Mouse (Mus musculus): ENCODE measurements around the gene Gal3st1. TPM values are rescaled to one million over a fixed set of nuclear protein-coding genes. Genes with fewer than 3 reads are reported as not detected.
"Not testable (repeated sequence)": the region's sequence is repeated elsewhere in the genome, so short reads cannot be mapped to it uniquely, and the experiment has no call there.

Gene Gal3st1
- polyA plus RNA-seq, 1 experiment from 2014 or later, result 5.5 TPM

- Histone ChIP-seq H3K36me3 (replicated peaks) (no peaks in the 10 kb centered on the region), H3K27ac (no peak overlapping the region), H3K4me1 (no peaks in the 10 kb centered on the region), H3K9ac (no peak overlapping the region), H3K9me3 (no peaks in the 10 kb centered on the region), H3K4me3 (no peak overlapping the region), H3K4me2 (no peak overlapping the region), H3K27me3 (replicated peaks) (no peaks in the 10 kb centered on the region)
- no peak for ATAC-seq (replicated peaks)
- 37% methylated on average over 3 of the region's 3 CpGs for WGBS
Observed at GRCm38 (mm10) chr11:3989748-3990147, 6.3 kb downstream of the Gal3st1 start.

- H3K9ac ChIP-seq, result no peak overlapping the region
- H3K4me3 ChIP-seq, result no peak overlapping the region
- ATAC-seq (replicated peaks), result no peak
- peaks cover 4% of the 10 kb centered on the region; the same call in 1 of the 2 replicates for H3K4me1 ChIP-seq
- H3K27ac ChIP-seq, result no peak overlapping the region
- H3K9me3 ChIP-seq, result no peaks in the 10 kb centered on the region
- WGBS, result 78% methylated on average over 6 of the region's 6 CpGs
- peaks cover 23% of the 10 kb centered on the region for H3K27me3 ChIP-seq (replicated peaks)
- no peaks in the 10 kb centered on the region for H3K36me3 ChIP-seq (replicated peaks)
- H3K4me2 ChIP-seq, result no peak overlapping the region
Observed at GRCm38 (mm10) chr11:3993132-3993531, 9.7 kb downstream of the Gal3st1 start.

GRCm38 (mm10) chr11:3993914-3994313 is 10.5 kb downstream of the Gal3st1 start:
- 86% methylated on average over 6 of the region's 6 CpGs for WGBS
- Histone ChIP-seq H3K27ac (no peak overlapping the region), H3K9me3 (no peaks in the 10 kb centered on the region), H3K36me3 (replicated peaks) (no peaks in the 10 kb centered on the region), H3K9ac (no peak overlapping the region), H3K4me3 (no peak overlapping the region), H3K27me3 (replicated peaks) (peaks cover 31% of the 10 kb centered on the region), H3K4me1 (peaks cover 11% of the 10 kb centered on the region; the same call in 1 of the 2 replicates), H3K4me2 (no peak overlapping the region)
- ATAC-seq (replicated peaks), result no peak

- H3K4me1 ChIP-seq, result peaks cover 11% of the 10 kb centered on the region; the same call in 1 of the 2 replicates
- no peak overlapping the region for H3K4me2 ChIP-seq
- no peak overlapping the region for H3K9ac ChIP-seq
- no peak for ATAC-seq (replicated peaks)
- H3K27ac ChIP-seq, result no peak overlapping the region
- H3K27me3 ChIP-seq (replicated peaks), result peaks cover 44% of the 10 kb centered on the region
- no peak overlapping the region for H3K4me3 ChIP-seq
- H3K36me3 ChIP-seq (replicated peaks), result no peaks in the 10 kb centered on the region
- no peaks in the 10 kb centered on the region for H3K9me3 ChIP-seq
- 83% methylated on average over 5 of the region's 5 CpGs for WGBS
Observed at GRCm38 (mm10) chr11:3995511-3995910, 12.1 kb downstream of the Gal3st1 start.

- WGBS, result 91% methylated on average over 3 of the region's 3 CpGs
Observed at GRCm38 (mm10) chr11:3996840-3997239, 13.4 kb downstream of the Gal3st1 start.

GRCm38 (mm10) chr11:3997978-3998720 is 14.7 kb downstream of the Gal3st1 start:
- Histone ChIP-seq H3K4me3 (peak overlapping the region; percentile 20), H3K27ac (no peak overlapping the region), H3K9me3 (no peaks in the 10 kb centered on the region), H3K9ac (0 out of 2 replicates have a peak overlapping the region, but pooled peaks have one; percentile 9), H3K27me3 (replicated peaks) (peaks cover 53% of the 10 kb centered on the region), H3K4me1 (peaks cover 11% of the 10 kb centered on the region; the same call in 1 of the 2 replicates), H3K36me3 (replicated peaks) (no peaks in the 10 kb centered on the region), H3K4me2 (peak overlapping the region; percentile 39)
- ATAC-seq (replicated peaks), result no peak
- WGBS, result 8% methylated on average over 66 of the region's 66 CpGs

More at GRCm38 (mm10) chr11:3996840-3997239, 13.4 kb downstream of the Gal3st1 start:
- Histone ChIP-seq H3K4me1 (peaks cover 11% of the 10 kb centered on the region; the same call in 1 of the 2 replicates), H3K27me3 (replicated peaks) (peaks cover 53% of the 10 kb centered on the region), H3K27ac (no peak overlapping the region), H3K4me2 (no peak overlapping the region), H3K4me3 (no peak overlapping the region), H3K36me3 (replicated peaks) (no peaks in the 10 kb centered on the region), H3K9me3 (no peaks in the 10 kb centered on the region), H3K9ac (no peak overlapping the region)
- no peak for ATAC-seq (replicated peaks)

- 79% methylated on average over 5 of the region's 5 CpGs for WGBS
- no peak overlapping the region for H3K27ac ChIP-seq
- peaks cover 11% of the 10 kb centered on the region; the same call in 1 of the 2 replicates for H3K4me1 ChIP-seq
- H3K4me2 ChIP-seq, result no peak overlapping the region
- H3K9ac ChIP-seq, result no peak overlapping the region
- ATAC-seq (replicated peaks), result no peak
- peaks cover 53% of the 10 kb centered on the region for H3K27me3 ChIP-seq (replicated peaks)
- H3K9me3 ChIP-seq, result no peaks in the 10 kb centered on the region
- no peak overlapping the region for H3K4me3 ChIP-seq
- no peaks in the 10 kb centered on the region for H3K36me3 ChIP-seq (replicated peaks)
Observed at GRCm38 (mm10) chr11:3999547-3999946, 16.1 kb downstream of the Gal3st1 start.

GRCm38 (mm10) chr11:4001603-4002002 is 18.2 kb downstream of the Gal3st1 start:
- peaks cover 11% of the 10 kb centered on the region; the same call in 1 of the 2 replicates for H3K4me1 ChIP-seq
- no peak overlapping the region for H3K4me3 ChIP-seq
- H3K4me2 ChIP-seq, result no peak overlapping the region
- no peak overlapping the region for H3K27ac ChIP-seq
- H3K9me3 ChIP-seq, result no peaks in the 10 kb centered on the region
- H3K27me3 ChIP-seq (replicated peaks), result peaks cover 45% of the 10 kb centered on the region
- no peaks in the 10 kb centered on the region for H3K36me3 ChIP-seq (replicated peaks)
- no peak overlapping the region for H3K9ac ChIP-seq
- no peak for ATAC-seq (replicated peaks)
- 9% methylated on average over 5 of the region's 5 CpGs for WGBS

- Histone ChIP-seq H3K4me1 (no peaks in the 10 kb centered on the region), H3K4me2 (no peak overlapping the region), H3K27ac (no peak overlapping the region), H3K9me3 (no peaks in the 10 kb centered on the region), H3K4me3 (no peak overlapping the region), H3K27me3 (replicated peaks) (peaks cover 10% of the 10 kb centered on the region; the same call in 1 of the 2 replicates), H3K9ac (no peak overlapping the region), H3K36me3 (replicated peaks) (no peaks in the 10 kb centered on the region)
- WGBS, result 76% methylated on average over 5 of the region's 5 CpGs
- ATAC-seq (replicated peaks), result no peak
Observed at GRCm38 (mm10) chr11:4005220-4005805, 21.9 kb downstream of the Gal3st1 start.

- no peak for ATAC-seq (replicated peaks)
- Histone ChIP-seq H3K27ac (no peak overlapping the region), H3K4me1 (no peaks in the 10 kb centered on the region), H3K27me3 (replicated peaks) (0 out of 2 replicates have a peak, but pooled peaks cover 2% of the 10 kb centered on the region), H3K9me3 (no peaks in the 10 kb centered on the region), H3K4me2 (no peak overlapping the region), H3K36me3 (replicated peaks) (no peaks in the 10 kb centered on the region), H3K9ac (no peak overlapping the region), H3K4me3 (no peak overlapping the region)
- 90% methylated on average over 3 of the region's 3 CpGs for WGBS
Observed at GRCm38 (mm10) chr11:4006462-4006861, 23.0 kb downstream of the Gal3st1 start.

GRCm38 (mm10) chr11:4012616-4013015 is 29.2 kb downstream of the Gal3st1 start:
- Histone ChIP-seq H3K4me3 (no peak overlapping the region), H3K4me2 (no peak overlapping the region), H3K36me3 (replicated peaks) (no peaks in the 10 kb centered on the region), H3K4me1 (no peaks in the 10 kb centered on the region), H3K27me3 (replicated peaks) (no peaks in the 10 kb centered on the region), H3K9ac (no peak overlapping the region), H3K9me3 (no peaks in the 10 kb centered on the region; the same call in 1 of the 2 replicates), H3K27ac (no peak overlapping the region)
- WGBS, result 24% methylated on average over 1 of the region's 1 CpGs
- ATAC-seq (replicated peaks), result no peak

GRCm38 (mm10) chr11:4015796-4016195 is 32.4 kb downstream of the Gal3st1 start:
- ATAC-seq (replicated peaks), result not testable (repeated sequence)

More at GRCm38 (mm10) chr11:4015796-4016195, 32.4 kb downstream of the Gal3st1 start:
- not testable (repeated sequence) for H3K4me1 ChIP-seq; H3K9ac ChIP-seq; H3K9me3 ChIP-seq; H3K27ac ChIP-seq; H3K4me2 ChIP-seq; H3K4me3 ChIP-seq; H3K27me3 ChIP-seq (replicated peaks); H3K36me3 ChIP-seq (replicated peaks)
- 93% methylated on average over 14 of the region's 14 CpGs for WGBS
